ENCODE assay signal across 9 mouse cellular contexts in genomic region chr2:26487322-26488021, GRCm38 (mm10). TPM values are rescaled to one million over a fixed set of nuclear protein-coding genes. Genes with fewer than 3 reads are reported as not detected.
DNase-seq lines count a peak whose midpoint lies in the region; ATAC-seq and TF ChIP-seq lines count a peak whose summit lies in the region.
"Had no signal": no experiment of that assay in that cellular context is flagged by ENCODE, and none has a peak within 500 bp of the region (broad histone marks: within the 10 kb centered on the region; RNA-seq: fewer than 3 reads in every experiment).

No protein-coding gene starts in this region.

- TF ChIP-seq POLR2A in cortical plate, adult 2 months (IDR thresholded peaks at IDR 0.05; ENCODE audit: extremely low read depth, insufficient read depth, low read length), result no peak

- peak overlapping the region; percentile 19 for H3K4me2 ChIP-seq in kidney, embryonic 14.5 days (replicated peaks; ENCODE audit: low read depth, low read length)
- peak overlapping the region; percentile 43 for H3K4me2 ChIP-seq in neural tube, embryonic 15.5 days

- H3K4me3 ChIP-seq in kidney, embryonic 14.5 days (ENCODE audit: low read length), result 0 out of 2 replicates have a peak overlapping the region, but pooled peaks have one; percentile 4
- H3K4me3 ChIP-seq in cortical plate, adult 2 months (ENCODE audit: insufficient read depth, low read length), result no peak overlapping the region
- peak overlapping the region; percentile 12 for H3K4me3 ChIP-seq in heart, embryonic 10.5 days
- H3K4me3 ChIP-seq in neural tube, embryonic 15.5 days (replicated peaks), result 0 out of 2 replicates have a peak overlapping the region, but pooled peaks have one; percentile 1
- H3K4me3 ChIP-seq: megakaryocyte, embryonic 14.5 days had no signal

- H3K27me3 ChIP-seq in kidney, embryonic 14.5 days (ENCODE audit: control insufficient read depth, insufficient read depth, low read length), result no peaks in the 10 kb centered on the region
- peaks cover 8% of the 10 kb centered on the region; the same call in 1 of the 2 replicates for H3K27me3 ChIP-seq in heart, embryonic 10.5 days (ENCODE audit: insufficient read depth, poor library complexity, severe bottlenecking)
- H3K27me3 ChIP-seq in neural tube, embryonic 15.5 days (replicated peaks), result no peaks in the 10 kb centered on the region

- H3K4me1 ChIP-seq in kidney, embryonic 14.5 days (ENCODE audit: control insufficient read depth, insufficient read depth, low read length), result peaks cover 98% of the 10 kb centered on the region
- peaks cover 4% of the 10 kb centered on the region for H3K4me1 ChIP-seq in cortical plate, adult 2 months (ENCODE audit: control insufficient read depth, insufficient read depth, low read length)
- H3K4me1 ChIP-seq in heart, embryonic 10.5 days, result peaks cover 91% of the 10 kb centered on the region
- H3K4me1 ChIP-seq in neural tube, embryonic 15.5 days, result peaks cover 96% of the 10 kb centered on the region

- no peak for TF ChIP-seq CTCF in cortical plate, adult 2 months (IDR thresholded peaks at IDR 0.05; ENCODE audit: extremely low read depth, insufficient read depth, low read length)

- ATAC-seq in kidney, embryonic 14.5 days (ENCODE audit: low FRiP score, low TSS enrichment), result no peak
- peak; percentile 58 for ATAC-seq in neural tube, embryonic 15.5 days (ENCODE audit: low FRiP score)
- ATAC-seq in granulocyte monocyte progenitor cell, adult 5-6 weeks (replicated peaks; ENCODE audit: poor library complexity, severe bottlenecking), result no peak

- 11% methylated on average over 18 of the region's 18 CpGs for WGBS in kidney, embryonic 14.5 days
- 45% methylated on average over 18 of the region's 18 CpGs for WGBS in heart, embryonic 10.5 days
- 12% methylated on average over 18 of the region's 18 CpGs for WGBS in neural tube, embryonic 15.5 days

- no peaks in the 10 kb centered on the region for H3K9me3 ChIP-seq in kidney, embryonic 14.5 days (ENCODE audit: control insufficient read depth, low read length)
- no peaks in the 10 kb centered on the region for H3K9me3 ChIP-seq in heart, embryonic 10.5 days
- no peaks in the 10 kb centered on the region for H3K9me3 ChIP-seq in neural tube, embryonic 15.5 days (replicated peaks)
- H3K9me3 ChIP-seq: megakaryocyte, embryonic 14.5 days had no signal

- DNase-seq in kidney, adult 11 months, result no peak
- no peak for DNase-seq in heart, embryonic 10.5 days (ENCODE audit: low spot score)
- DNase-seq in layer of hippocampus, postnatal 14 days (ENCODE audit: low spot score in 2 of 2), result peak; percentile 65 to 86
- DNase-seq in testis, postnatal 10 days (ENCODE audit: low spot score), result no peak

- peaks cover 19% of the 10 kb centered on the region for H3K36me3 ChIP-seq in kidney, embryonic 14.5 days (ENCODE audit: control insufficient read depth, insufficient read depth, low read length)
- H3K36me3 ChIP-seq in heart, embryonic 10.5 days, result peaks cover 15% of the 10 kb centered on the region; the same call in 1 of the 2 replicates
- no peaks in the 10 kb centered on the region for H3K36me3 ChIP-seq in neural tube, embryonic 15.5 days

- peak overlapping the region; percentile 91 for H3K27ac ChIP-seq in kidney, embryonic 14.5 days (ENCODE audit: low read depth, low read length)
- peak overlapping the region; percentile 69 for H3K27ac ChIP-seq in cortical plate, adult 2 months (ENCODE audit: insufficient read depth, low read length)
- H3K27ac ChIP-seq in heart, embryonic 10.5 days, result peak overlapping the region; percentile 67
- H3K27ac ChIP-seq in neural tube, embryonic 15.5 days (replicated peaks), result peak overlapping the region; percentile 87

- peak overlapping the region; percentile 42 for H3K9ac ChIP-seq in kidney, embryonic 14.5 days (ENCODE audit: low read depth, low read length)
- no peak overlapping the region; the same call in 1 of the 2 replicates for H3K9ac ChIP-seq in neural tube, embryonic 15.5 days (replicated peaks)

RNA-seq across cellular contexts. Expression of gene Notch1, which starts 29.0 kb away (rescaled TPM):
- 33.4 and 45.1 TPM in 2 replicates for polyA plus RNA-seq in kidney, embryonic 14.5 days (2014; fragmentation: Nextera tagmentation; extraction: Ambion mirVana)
- 10.9 and 11.1 TPM in 2 replicates for polyA plus RNA-seq in cortical plate, adult 2 months (2012; rRNA removed)
- 13.2 and 16.6 TPM in 2 replicates for polyA plus RNA-seq in heart, embryonic 10.5 days (2016; fragmentation: Nextera tagmentation; extraction: Ambion mirVana)
- total RNA-seq in layer of hippocampus, postnatal 14 days (2021), result 10 to 100 TPM; 35.4 to 45.2 TPM
- polyA plus RNA-seq in neural tube, embryonic 15.5 days (2015; fragmentation: Nextera tagmentation; extraction: Ambion mirVana), result 11.7 and 22.6 TPM in 2 replicates
- 19.2 and 22.6 TPM in 2 replicates for total RNA-seq in granulocyte monocyte progenitor cell, adult 5-6 weeks (2014; fragmentation: Nextera tagmentation)
- 8.1 and 8.5 TPM in 2 replicates for total RNA-seq in granulocyte monocyte progenitor cell, adult 5-6 weeks (2017)

RNA-seq across cellular contexts. Expression of gene Sec16a, which starts 42.5 kb away (rescaled TPM):
- 18.9 and 43.9 TPM in 2 replicates for polyA plus RNA-seq in kidney, embryonic 14.5 days (2014; fragmentation: Nextera tagmentation; extraction: Ambion mirVana)
- 30.6 and 32.2 TPM in 2 replicates for polyA plus RNA-seq in cortical plate, adult 2 months (2012; rRNA removed)
- polyA plus RNA-seq in heart, embryonic 10.5 days (2016; fragmentation: Nextera tagmentation; extraction: Ambion mirVana), result 24.7 and 26.4 TPM in 2 replicates
- total RNA-seq in layer of hippocampus, postnatal 14 days (2021), result 10 to 100 TPM; 47.2 to 48.3 TPM
- polyA plus RNA-seq in neural tube, embryonic 15.5 days (2015; fragmentation: Nextera tagmentation; extraction: Ambion mirVana), result 16.7 and 17.2 TPM in 2 replicates
- 42.3 and 47.0 TPM in 2 replicates for total RNA-seq in granulocyte monocyte progenitor cell, adult 5-6 weeks (2014; fragmentation: Nextera tagmentation)
- 29.8 and 32.5 TPM in 2 replicates for total RNA-seq in granulocyte monocyte progenitor cell, adult 5-6 weeks (2017)

Comparison
In these comparisons a context has a peak if more than half of its experiments do, and no peak if none do; other contexts are left out.
1. DNase-seq: peak in layer of hippocampus, postnatal 14 days (2 of 2); none in kidney, adult 11 months (single experiment), heart, embryonic 10.5 days (single experiment) and testis, postnatal 10 days (single experiment).
2. Peak in every context shown above with its lines, with median percentiles within 50 percentile points of each other: H3K27ac ChIP-seq.